ENCODE assay signal across 8 mouse cellular contexts in genomic region chr3:121307532-121308234, GRCm38 (mm10). TPM values are rescaled to one million over a fixed set of nuclear protein-coding genes. Genes with fewer than 3 reads are reported as not detected.
DNase-seq lines count a peak whose midpoint lies in the region; ATAC-seq and TF ChIP-seq lines count a peak whose summit lies in the region.

No protein-coding gene starts in this region.

- peak; percentile 99 for TF ChIP-seq CTCF in liver, embryonic 14.5 days (IDR thresholded peaks at IDR 0.05; ENCODE audit: low read depth)
- TF ChIP-seq CTCF in stomach, postnatal 0 days (IDR thresholded peaks at IDR 0.05; ENCODE audit: low read depth) = peak; percentile 100

- H3K4me1 ChIP-seq in liver, embryonic 14.5 days (replicated peaks; ENCODE audit: control insufficient read depth in 2 of 2, insufficient read depth in 2 of 2, low read length in 1 of 2) = peaks cover 2% of the 10 kb centered on the region in 2 experiments; a peak in 1 of 4 replicates
- 0 out of 2 replicates have a peak, but pooled peaks cover 4% of the 10 kb centered on the region for H3K4me1 ChIP-seq in neural tube, embryonic 13.5 days (replicated peaks)
- H3K4me1 ChIP-seq in stomach, postnatal 0 days (replicated peaks; ENCODE audit: control insufficient read depth, insufficient read depth) = no peaks in the 10 kb centered on the region

- H3K27ac ChIP-seq in liver, embryonic 14.5 days = no peak overlapping the region
- H3K27ac ChIP-seq in neural tube, embryonic 13.5 days (replicated peaks) = no peak overlapping the region
- H3K27ac ChIP-seq in stomach, postnatal 0 days (replicated peaks) = no peak overlapping the region

- TF ChIP-seq EP300 in liver, embryonic 14.5 days (IDR thresholded peaks at IDR 0.05; ENCODE audit: low read depth) = no peak
- TF ChIP-seq EP300 in stomach, postnatal 0 days (optimal IDR thresholded peaks at IDR 0.05) = no peak

- no peaks in the 10 kb centered on the region for H3K36me3 ChIP-seq in liver, embryonic 14.5 days (replicated peaks; ENCODE audit: control insufficient read depth, insufficient read depth, low read depth)
- no peaks in the 10 kb centered on the region for H3K36me3 ChIP-seq in neural tube, embryonic 13.5 days
- H3K36me3 ChIP-seq in stomach, postnatal 0 days (ENCODE audit: control insufficient read depth, insufficient read depth, low read length) = no peaks in the 10 kb centered on the region; the same call in 1 of the 2 replicates

- H3K9me3 ChIP-seq in liver, embryonic 14.5 days (ENCODE audit: control insufficient read depth, low read length) = no peaks in the 10 kb centered on the region
- 0 out of 2 replicates have a peak, but pooled peaks cover 5% of the 10 kb centered on the region for H3K9me3 ChIP-seq in neural tube, embryonic 13.5 days
- H3K9me3 ChIP-seq in stomach, postnatal 0 days (ENCODE audit: control insufficient read depth, low read length) = no peaks in the 10 kb centered on the region

- H3K27me3 ChIP-seq in liver, embryonic 14.5 days (ENCODE audit: control insufficient read depth, insufficient read depth, low read length) = no peaks in the 10 kb centered on the region
- H3K27me3 ChIP-seq in neural tube, embryonic 13.5 days = no peaks in the 10 kb centered on the region
- H3K27me3 ChIP-seq in stomach, postnatal 0 days (ENCODE audit: control insufficient read depth, insufficient read depth, low read length) = no peaks in the 10 kb centered on the region

- WGBS in liver, embryonic 14.5 days (ENCODE audit: insufficient replicate concordance) = 64% methylated on average over 7 of the region's 7 CpGs
- WGBS in neural tube, embryonic 13.5 days = 76% methylated on average over 7 of the region's 7 CpGs
- 78% methylated on average over 7 of the region's 7 CpGs for whole genome bisulfite sequencing in stomach, postnatal 0 days

- peak; percentile 61 to 65 for DNase-seq in CD8-positive naive resting alpha-beta T cell, adult 2 months (ENCODE audit: low read depth in 2 of 2, low spot score in 2 of 2)
- DNase-seq in brain, embryonic 18.5 days (ENCODE audit: low read depth, low spot score) = peak; percentile 51
- peak; percentile 81 to 86 for DNase-seq in heart, postnatal 10 days
- DNase-seq in kidney, postnatal 36 days = peak; percentile 72 to 81
- DNase-seq in liver, embryonic 14.5 days (ENCODE audit: low read depth in 3 of 3, low spot score in 3 of 3) = peak; percentile 47 to 58 (median 50)
- peak; percentile 75 for DNase-seq in stomach, postnatal 0 days (ENCODE audit: low spot score)

- H3K4me2 ChIP-seq in liver, embryonic 14.5 days (ENCODE audit: low read depth) = no peak overlapping the region
- no peak overlapping the region for H3K4me2 ChIP-seq in neural tube, embryonic 13.5 days
- no peak overlapping the region for H3K4me2 ChIP-seq in stomach, postnatal 0 days (replicated peaks; ENCODE audit: low read depth)

- intact Hi-C loops in heart, postnatal 10 days (cut with DNase I) = loop anchor here (1.0 to 10.0 kb wide), 5 partner anchors 119 to 430 kb away; partner anchors contain the start of genes Cnn3, Rwdd3 and Slc44a3

- no peak overlapping the region for H3K4me3 ChIP-seq in liver, embryonic 14.5 days (ENCODE audit: insufficient read depth in 1 of 2, low read depth in 2 of 2, low read length in 2 of 2)
- H3K4me3 ChIP-seq in neural tube, embryonic 13.5 days = no peak overlapping the region
- no peak overlapping the region for H3K4me3 ChIP-seq in stomach, postnatal 0 days (ENCODE audit: low read depth, low read length)

- no peak overlapping the region for H3K9ac ChIP-seq in liver, embryonic 14.5 days (replicated peaks)
- H3K9ac ChIP-seq in neural tube, embryonic 13.5 days = no peak overlapping the region
- H3K9ac ChIP-seq in stomach, postnatal 0 days (ENCODE audit: low read length) = no peak overlapping the region

- ATAC-seq in erythroid progenitor cell, adult 5-6 weeks (replicated peaks; ENCODE audit: low FRiP score, poor library complexity, severe bottlenecking) = peak; percentile 87
- peak; percentile 63 for ATAC-seq in liver, embryonic 14.5 days (ENCODE audit: insufficient read depth)
- peak; percentile 66 for ATAC-seq in neural tube, embryonic 13.5 days (ENCODE audit: low read depth)
- ATAC-seq in stomach, postnatal 0 days (ENCODE audit: low FRiP score, low TSS enrichment) = peak; percentile 76

RNA-seq across cellular contexts. Expression of gene Alg14, which starts 16.1 kb away (rescaled TPM):
- total RNA-seq in erythroid progenitor cell, adult 5-6 weeks (2015; ENCODE audit: low replicate concordance) = 7.6 and 12.6 TPM in 2 replicates
- total RNA-seq in erythroid progenitor cell, adult 5-6 weeks (2017; ENCODE audit: low replicate concordance) = 0.23 and 2.2 TPM in 2 replicates
- total RNA-seq in heart, postnatal 10 days (2021) = 10 to 100 TPM; 16.6 to 17.0 TPM
- polyA plus RNA-seq in liver, embryonic 14.5 days (2012; rRNA removed) = 6.5 and 10.4 TPM in 2 replicates
- polyA plus RNA-seq in liver, embryonic 14.5 days (2014; fragmentation: Nextera tagmentation; extraction: Ambion mirVana) = 16.2 and 18.8 TPM in 2 replicates
- 37.9 and 39.3 TPM in 2 replicates for polyA plus RNA-seq in neural tube, embryonic 13.5 days (2015; fragmentation: Nextera tagmentation; extraction: Ambion mirVana)
- 35.3 and 35.7 TPM in 2 replicates for polyA plus RNA-seq in stomach, postnatal 0 days (2015; fragmentation: Nextera tagmentation; extraction: Ambion mirVana)

RNA-seq across cellular contexts. Expression of gene Tmem56, which starts 24.8 kb away (rescaled TPM):
- 44.0 and 57.0 TPM in 2 replicates for total RNA-seq in erythroid progenitor cell, adult 5-6 weeks (2015; ENCODE audit: low replicate concordance)
- total RNA-seq in erythroid progenitor cell, adult 5-6 weeks (2017; ENCODE audit: low replicate concordance) = 36.5 and 43.3 TPM in 2 replicates
- 1 to 10 TPM; 1.0 to 1.4 TPM for total RNA-seq in heart, postnatal 10 days (2021)
- polyA plus RNA-seq in liver, embryonic 14.5 days (2012; rRNA removed) = 11.8 and 13.5 TPM in 2 replicates
- polyA plus RNA-seq in liver, embryonic 14.5 days (2014; fragmentation: Nextera tagmentation; extraction: Ambion mirVana) = 25.3 and 25.9 TPM in 2 replicates
- 1.4 and 1.6 TPM in 2 replicates for polyA plus RNA-seq in neural tube, embryonic 13.5 days (2015; fragmentation: Nextera tagmentation; extraction: Ambion mirVana)
- 2.6 TPM in 2 replicates for polyA plus RNA-seq in stomach, postnatal 0 days (2015; fragmentation: Nextera tagmentation; extraction: Ambion mirVana)
